Mouse (Mus musculus) natural killer cell, adult 2 months (primary cell): Measurements from ENCODE around the gene Mboat7.

Experiments
- DNase-seq, 2 experiments: peaks; one replicate each; pipeline ENCODE4 v3.0.0; 2022; ENCODE audit warnings: low spot score in 2 of 2

Gene Mboat7

GRCm38 (mm10) chr7:3692382-3692986 lies 839 bp downstream of the Mboat7 start, which contains the start of gene Tsen34:
Gene Tsen34, plus strand, starts transcription at chr7:3692863.
- DNase-seq, result no peak

- DNase-seq, result no peak
These were observed 1.4 kb downstream of the Mboat7 start for GRCm38 (mm10) chr7:3691919-3692318.

GRCm38 (mm10) chr7:3685400-3686187 lies 7.7 kb downstream of the Mboat7 start:
- no peak for DNase-seq

- no peak for DNase-seq
These were observed 8.6 kb downstream of the Mboat7 start for GRCm38 (mm10) chr7:3684698-3685097.

- no peak for DNase-seq
These were observed 9.3 kb downstream of the Mboat7 start for GRCm38 (mm10) chr7:3683908-3684550.

GRCm38 (mm10) chr7:3677342-3677741 lies 16.0 kb downstream of the Mboat7 start, which contains the start of gene Tmc4:
Gene Tmc4, minus strand, starts transcription at chr7:3677553.
- no peak for DNase-seq

- no peak for DNase-seq
These were observed 17.0 kb downstream of the Mboat7 start for GRCm38 (mm10) chr7:3676371-3676770.

GRCm38 (mm10) chr7:3675228-3675548 lies 18.1 kb downstream of the Mboat7 start:
- no peak for DNase-seq

- DNase-seq, result peak; percentile 62 to 78
These were observed 18.7 kb downstream of the Mboat7 start for GRCm38 (mm10) chr7:3674507-3675227.

GRCm38 (mm10) chr7:3666921-3667391 lies 26.4 kb downstream of the Mboat7 start:
- DNase-seq, result no peak

- peak; percentile 93 to 94 for DNase-seq
These were observed 27.9 kb downstream of the Mboat7 start, which contains the start of gene Leng1 for GRCm38 (mm10) chr7:3665215-3666114. Gene Leng1, minus strand, starts transcription at chr7:3665840.

- DNase-seq, result no peak
These were observed 28.7 kb downstream of the Mboat7 start for GRCm38 (mm10) chr7:3664524-3665214.

- DNase-seq, result no peak
These were observed 34.7 kb downstream of the Mboat7 start for GRCm38 (mm10) chr7:3658578-3658977.

- no peak for DNase-seq
These were observed 36.4 kb downstream of the Mboat7 start for GRCm38 (mm10) chr7:3656966-3657365.

- DNase-seq, result peak; percentile 40 to 66
These were observed 46.7 kb downstream of the Mboat7 start for GRCm38 (mm10) chr7:3646641-3647040.

GRCm38 (mm10) chr7:3646188-3646587 lies 47.1 kb downstream of the Mboat7 start:
- DNase-seq, result no peak

- no peak for DNase-seq
These were observed 47.8 kb downstream of the Mboat7 start for GRCm38 (mm10) chr7:3645488-3646025.

- peak; percentile 99 for DNase-seq
These were observed 48.4 kb downstream of the Mboat7 start, which contains the start of gene Cnot3 for GRCm38 (mm10) chr7:3644672-3645487. Gene Cnot3, plus strand, starts transcription at chr7:3645268.

GRCm38 (mm10) chr7:3644348-3644671 lies 49.0 kb downstream of the Mboat7 start:
- DNase-seq, result no peak
